ENCODE assay signal across 12 mouse cellular contexts in the genomic region with DNA sequence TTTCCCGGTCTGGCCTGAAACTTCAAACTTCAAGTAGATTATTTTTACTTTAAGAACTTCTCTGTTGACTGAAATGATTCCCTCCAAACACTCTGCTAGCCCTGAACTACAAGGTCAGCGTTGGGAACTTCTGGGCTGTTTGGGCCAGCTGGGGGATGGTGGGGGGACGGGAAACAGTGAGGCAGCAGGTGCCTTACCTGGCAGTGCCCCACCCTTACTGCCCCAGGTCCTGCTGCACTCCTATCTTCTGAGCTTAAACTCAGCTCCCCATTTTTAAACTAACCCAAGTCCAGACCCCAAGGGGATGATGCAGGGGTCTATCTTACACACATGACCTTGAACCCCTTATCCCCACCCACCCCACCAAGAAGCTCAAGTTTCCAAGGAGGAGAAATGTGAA.
A peak's percentile ranks its signal among the peaks of the same experiment; 100 is the strongest.
DNase-seq lines count a peak whose midpoint lies in the region; ATAC-seq and TF ChIP-seq lines count a peak whose summit lies in the region.
"Had no signal": no experiment of that assay in that cellular context is flagged by ENCODE, and none has a peak within 500 bp of the region (broad histone marks: within the 10 kb centered on the region; RNA-seq: fewer than 3 reads in every experiment).

No protein-coding gene starts in this region.

- no peak for TF ChIP-seq EP300 in stomach, postnatal 0 days (optimal IDR thresholded peaks at IDR 0.05)

- intact Hi-C loops in gastrocnemius, adult 2 months (cut with DNase I) = no loop called here
- intact Hi-C loops in left cerebral cortex, postnatal 4 days (cut with DNase I) = no loop called here

- TF ChIP-seq CTCF in gastrocnemius, adult 2 months (IDR thresholded peaks at IDR 0.05) = no peak
- no peak for TF ChIP-seq CTCF in stomach, postnatal 0 days (IDR thresholded peaks at IDR 0.05; ENCODE audit: low read depth)

- no peaks in the 10 kb centered on the region for H3K9me3 ChIP-seq in kidney, embryonic 15.5 days (replicated peaks)
- H3K9me3 ChIP-seq in stomach, embryonic 15.5 days = no peaks in the 10 kb centered on the region
- H3K9me3 ChIP-seq in stomach, postnatal 0 days (ENCODE audit: control insufficient read depth, low read length) = no peaks in the 10 kb centered on the region
- H3K9me3 ChIP-seq: G1E; liver, embryonic 12.5 days; megakaryocyte, embryonic 14.5 days had no signal

- no peak overlapping the region for H3K9ac ChIP-seq in kidney, embryonic 15.5 days
- H3K9ac ChIP-seq in stomach, embryonic 15.5 days = no peak overlapping the region
- H3K9ac ChIP-seq in stomach, postnatal 0 days (ENCODE audit: low read length) = no peak overlapping the region
- H3K9ac ChIP-seq: liver, embryonic 12.5 days had no signal

- no peak for DNase-seq in gastrocnemius, adult 2 months
- DNase-seq in gastrocnemius, postnatal 10 days = no peak
- no peak for DNase-seq in kidney, postnatal 14 days
- DNase-seq in stomach, postnatal 0 days (ENCODE audit: low spot score) = no peak
- DNase-seq in left cerebral cortex, postnatal 4 days = no peak
- DNase-seq in urinary bladder, adult 2 months (ENCODE audit: low spot score) = no peak
- DNase-seq: cerebellum, postnatal 10 days had no signal

- 0 out of 2 replicates have a peak overlapping the region, but pooled peaks have one; percentile 24 for H3K4me2 ChIP-seq in kidney, embryonic 15.5 days
- H3K4me2 ChIP-seq in stomach, embryonic 15.5 days = no peak overlapping the region
- H3K4me2 ChIP-seq in stomach, postnatal 0 days (replicated peaks; ENCODE audit: low read depth) = no peak overlapping the region
- H3K4me2 ChIP-seq: liver, embryonic 12.5 days had no signal

- peak overlapping the region; percentile 75 for H3K27ac ChIP-seq in gastrocnemius, adult 2 months
- H3K27ac ChIP-seq in kidney, embryonic 15.5 days = peak overlapping the region; percentile 85
- H3K27ac ChIP-seq in stomach, embryonic 15.5 days = peak overlapping the region; percentile 71
- H3K27ac ChIP-seq in stomach, postnatal 0 days (replicated peaks) = no peak overlapping the region

- H3K27me3 ChIP-seq in kidney, embryonic 15.5 days = no peaks in the 10 kb centered on the region
- H3K27me3 ChIP-seq in stomach, embryonic 15.5 days (replicated peaks) = no peaks in the 10 kb centered on the region
- H3K27me3 ChIP-seq in stomach, postnatal 0 days (ENCODE audit: control insufficient read depth, insufficient read depth, low read length) = no peaks in the 10 kb centered on the region
- H3K27me3 ChIP-seq: liver, embryonic 12.5 days had no signal

- peaks cover 49% of the 10 kb centered on the region for H3K4me1 ChIP-seq in kidney, embryonic 15.5 days
- H3K4me1 ChIP-seq in stomach, embryonic 15.5 days = peaks cover 24% of the 10 kb centered on the region
- peaks cover 3% of the 10 kb centered on the region; the same call in 1 of the 2 replicates for H3K4me1 ChIP-seq in stomach, postnatal 0 days (replicated peaks; ENCODE audit: control insufficient read depth, insufficient read depth)
- H3K4me1 ChIP-seq: megakaryocyte, embryonic 14.5 days had no signal

- peaks cover 5% of the 10 kb centered on the region for H3K36me3 ChIP-seq in kidney, embryonic 15.5 days
- H3K36me3 ChIP-seq in stomach, embryonic 15.5 days = no peaks in the 10 kb centered on the region
- H3K36me3 ChIP-seq in stomach, postnatal 0 days (ENCODE audit: control insufficient read depth, insufficient read depth, low read length) = no peaks in the 10 kb centered on the region
- H3K36me3 ChIP-seq: liver, embryonic 12.5 days had no signal

- peak; percentile 46 for ATAC-seq in kidney, embryonic 15.5 days (replicated peaks; ENCODE audit: low FRiP score)
- peak; percentile 21; the same call in 1 of the 2 replicates for ATAC-seq in stomach, embryonic 15.5 days (ENCODE audit: insufficient read depth, low FRiP score, low read depth)
- no peak for ATAC-seq in stomach, postnatal 0 days (ENCODE audit: low FRiP score, low TSS enrichment)
- ATAC-seq: liver, embryonic 12.5 days had no signal

- 50% methylated on average over 3 of the region's 3 CpGs for WGBS in kidney, embryonic 15.5 days
- 39% methylated on average over 3 of the region's 3 CpGs for WGBS in stomach, embryonic 15.5 days
- WGBS in stomach, postnatal 0 days = 52% methylated on average over 3 of the region's 3 CpGs

- no peak overlapping the region for H3K4me3 ChIP-seq in gastrocnemius, adult 2 months
- H3K4me3 ChIP-seq in kidney, embryonic 15.5 days (replicated peaks) = no peak overlapping the region
- H3K4me3 ChIP-seq in stomach, embryonic 15.5 days (replicated peaks) = no peak overlapping the region
- H3K4me3 ChIP-seq in stomach, postnatal 0 days (ENCODE audit: low read depth, low read length) = no peak overlapping the region
- H3K4me3 ChIP-seq: liver, embryonic 12.5 days; megakaryocyte, embryonic 14.5 days had no signal
